Mouse (Mus musculus): ENCODE measurements around the gene Agrp. TPM values are rescaled to one million over a fixed set of nuclear protein-coding genes. Genes with fewer than 3 reads are reported as not detected.
A peak's percentile ranks its signal among the peaks of the same experiment; 100 is the strongest.

Agrp gene
- total and polyA plus RNA-seq, 2 experiments from 2014 or later, result 0.53 TPM; not detected in 1

- H3K4me2 ChIP-seq (ENCODE audit: low read depth, low read length), result no peak overlapping the region
- DNase-seq (ENCODE audit: low spot score) (peak; percentile 61), ATAC-seq (ENCODE audit: insufficient read depth, low read depth) (peak; percentile 42)
- no peaks in the 10 kb centered on the region for H3K9me3 ChIP-seq (replicated peaks; ENCODE audit: control insufficient read depth, low read length)
- peak overlapping the region; percentile 64 for H3K27ac ChIP-seq (ENCODE audit: low read depth)
- TF ChIP-seq CTCF (IDR thresholded peaks at IDR 0.05; ENCODE audit: low read depth), result peak; percentile 84
- no peak for TF ChIP-seq EP300 (IDR thresholded peaks at IDR 0.05; ENCODE audit: low read depth)
- H3K9ac ChIP-seq (replicated peaks; ENCODE audit: low read depth, low read length), result no peak overlapping the region
- whole genome bisulfite sequencing, result 0% methylated on average over 1 of the region's 1 CpGs
- H3K36me3 ChIP-seq (replicated peaks; ENCODE audit: control insufficient read depth, insufficient read depth, low read length), result peaks cover 57% of the 10 kb centered on the region
- H3K4me3 ChIP-seq (ENCODE audit: low read depth, low read length), result no peak overlapping the region
- H3K4me1 ChIP-seq (ENCODE audit: control insufficient read depth, insufficient read depth), result 0 out of 2 replicates have a peak, but pooled peaks cover 9% of the 10 kb centered on the region
- H3K27me3 ChIP-seq (ENCODE audit: control insufficient read depth, insufficient read depth, low read length), result no peaks in the 10 kb centered on the region
Measured at GRCm38 (mm10) chr8:105533892-105534329, 103.3 kb downstream of the Agrp start.

DNA sequence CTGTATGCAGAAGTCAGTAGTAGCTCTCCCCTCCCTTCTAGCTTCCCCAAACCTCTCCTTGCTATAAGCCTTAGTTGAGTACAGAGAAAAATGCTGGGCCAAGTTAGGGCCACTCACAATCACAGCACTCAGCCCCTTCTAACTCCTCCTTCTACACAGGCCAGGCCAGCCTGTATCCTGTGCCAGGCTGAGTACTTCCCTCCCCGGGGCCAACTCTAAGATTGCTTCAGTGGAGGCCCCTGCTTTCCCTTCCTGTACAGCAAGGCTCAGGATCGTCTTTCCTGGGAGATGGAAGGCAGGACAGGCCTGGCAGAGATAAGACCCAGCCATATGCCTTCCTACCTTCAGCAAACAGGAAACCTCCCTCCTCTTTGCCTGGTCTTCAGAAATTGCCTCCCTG is 103.8 kb downstream of the Agrp start:
- ATAC-seq (ENCODE audit: insufficient read depth, low read depth), result peak; percentile 59
- H3K36me3 ChIP-seq (replicated peaks; ENCODE audit: control insufficient read depth, insufficient read depth, low read length), result peaks cover 57% of the 10 kb centered on the region
- no peak overlapping the region for H3K4me3 ChIP-seq (ENCODE audit: low read depth, low read length)
- no peaks in the 10 kb centered on the region for H3K27me3 ChIP-seq (ENCODE audit: control insufficient read depth, insufficient read depth, low read length)
- no peak overlapping the region for H3K9ac ChIP-seq (replicated peaks; ENCODE audit: low read depth, low read length)
- TF ChIP-seq EP300 (IDR thresholded peaks at IDR 0.05; ENCODE audit: low read depth) (no peak), CTCF (IDR thresholded peaks at IDR 0.05; ENCODE audit: low read depth) (no peak)
- peak; percentile 30 for DNase-seq (ENCODE audit: low spot score)
- H3K27ac ChIP-seq (ENCODE audit: low read depth), result peak overlapping the region; percentile 64
- H3K4me1 ChIP-seq (ENCODE audit: control insufficient read depth, insufficient read depth), result 0 out of 2 replicates have a peak, but pooled peaks cover 9% of the 10 kb centered on the region
- no peaks in the 10 kb centered on the region for H3K9me3 ChIP-seq (replicated peaks; ENCODE audit: control insufficient read depth, low read length)
- no peak overlapping the region for H3K4me2 ChIP-seq (ENCODE audit: low read depth, low read length)
- WGBS, result 15% methylated on average over 2 of the region's 2 CpGs

GRCm38 (mm10) chr8:105531774-105532173 is 105.4 kb downstream of the Agrp start:
- 59% methylated on average over 2 of the region's 2 CpGs for WGBS
- no peaks in the 10 kb centered on the region for H3K9me3 ChIP-seq (replicated peaks; ENCODE audit: control insufficient read depth, low read length)
- no peak for TF ChIP-seq EP300 (IDR thresholded peaks at IDR 0.05; ENCODE audit: low read depth)
- peak; percentile 51 for TF ChIP-seq CTCF (IDR thresholded peaks at IDR 0.05; ENCODE audit: low read depth)

DNA sequence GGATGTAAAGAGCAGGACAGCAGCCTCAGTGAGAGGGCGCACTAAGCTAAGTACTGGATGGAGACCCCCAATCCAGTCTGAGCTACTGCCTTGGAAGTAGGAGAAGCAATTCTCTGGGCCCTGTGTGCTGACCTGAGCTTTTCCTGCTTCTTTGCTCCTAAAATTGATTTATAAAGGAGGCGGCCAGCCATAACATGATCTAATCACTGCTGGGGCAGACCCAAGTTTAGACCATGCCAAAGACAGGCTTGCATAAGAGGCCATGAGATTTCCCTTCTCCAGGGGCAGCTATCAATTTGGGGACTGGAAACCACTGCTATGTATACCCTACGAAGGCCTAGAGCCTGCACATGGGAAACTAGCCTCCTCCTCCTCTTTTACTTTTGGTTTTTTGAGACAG is 107.9 kb downstream of the Agrp start:
- ATAC-seq (ENCODE audit: insufficient read depth, low read depth), result no peak
- Histone ChIP-seq H3K27ac (ENCODE audit: low read depth) (no peak overlapping the region), H3K27me3 (ENCODE audit: control insufficient read depth, insufficient read depth, low read length) (no peaks in the 10 kb centered on the region), H3K36me3 (replicated peaks; ENCODE audit: control insufficient read depth, insufficient read depth, low read length) (peaks cover 53% of the 10 kb centered on the region), H3K4me3 (ENCODE audit: low read depth, low read length) (no peak overlapping the region), H3K9me3 (replicated peaks; ENCODE audit: control insufficient read depth, low read length) (no peaks in the 10 kb centered on the region), H3K4me1 (ENCODE audit: control insufficient read depth, insufficient read depth) (0 out of 2 replicates have a peak, but pooled peaks cover 9% of the 10 kb centered on the region), H3K9ac (replicated peaks; ENCODE audit: low read depth, low read length) (no peak overlapping the region), H3K4me2 (ENCODE audit: low read depth, low read length) (no peak overlapping the region)
- WGBS, result 89% methylated on average over 3 of the region's 3 CpGs
- DNase-seq (ENCODE audit: low spot score), result no peak
- TF ChIP-seq CTCF (IDR thresholded peaks at IDR 0.05; ENCODE audit: low read depth), result no peak
- no peak for TF ChIP-seq EP300 (IDR thresholded peaks at IDR 0.05; ENCODE audit: low read depth)

More at GRCm38 (mm10) chr8:105531774-105532173, 105.4 kb downstream of the Agrp start:
- Histone ChIP-seq H3K36me3 (replicated peaks; ENCODE audit: control insufficient read depth, insufficient read depth, low read length) (peaks cover 54% of the 10 kb centered on the region), H3K9ac (replicated peaks; ENCODE audit: low read depth, low read length) (no peak overlapping the region), H3K4me3 (ENCODE audit: low read depth, low read length) (no peak overlapping the region), H3K4me1 (ENCODE audit: control insufficient read depth, insufficient read depth) (0 out of 2 replicates have a peak, but pooled peaks cover 9% of the 10 kb centered on the region), H3K27ac (ENCODE audit: low read depth) (no peak overlapping the region), H3K27me3 (ENCODE audit: control insufficient read depth, insufficient read depth, low read length) (no peaks in the 10 kb centered on the region), H3K4me2 (ENCODE audit: low read depth, low read length) (no peak overlapping the region)
- DNase-seq (ENCODE audit: low spot score) (peak; percentile 40), ATAC-seq (ENCODE audit: insufficient read depth, low read depth) (no peak)

DNA sequence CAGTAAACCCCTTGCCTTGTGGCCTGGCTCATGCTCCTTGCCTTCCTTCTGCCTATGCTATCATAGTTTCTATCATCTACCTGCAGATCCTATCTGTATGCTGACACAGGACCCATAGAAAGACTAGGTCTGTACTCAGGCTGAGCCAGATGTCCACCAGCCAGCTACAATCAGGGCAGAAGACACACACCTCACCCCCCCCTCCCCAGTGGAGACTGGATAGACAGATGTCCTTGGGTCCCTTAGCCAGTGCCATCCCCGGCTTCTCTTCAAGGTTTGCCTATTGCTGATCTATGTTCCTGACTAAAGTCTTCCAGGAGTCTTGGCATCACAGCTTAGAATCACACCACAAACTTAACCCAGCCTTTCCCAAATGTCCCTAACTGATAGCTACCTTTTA is 109.0 kb downstream of the Agrp start:
- H3K4me3 ChIP-seq (ENCODE audit: low read depth, low read length), result no peak overlapping the region
- 0 out of 2 replicates have a peak, but pooled peaks cover 2% of the 10 kb centered on the region for H3K4me1 ChIP-seq (ENCODE audit: control insufficient read depth, insufficient read depth)
- no peak for DNase-seq (ENCODE audit: low spot score)
- TF ChIP-seq CTCF (IDR thresholded peaks at IDR 0.05; ENCODE audit: low read depth), result no peak
- no peak for TF ChIP-seq EP300 (IDR thresholded peaks at IDR 0.05; ENCODE audit: low read depth)
- H3K4me2 ChIP-seq (ENCODE audit: low read depth, low read length), result no peak overlapping the region
- no peaks in the 10 kb centered on the region for H3K9me3 ChIP-seq (replicated peaks; ENCODE audit: control insufficient read depth, low read length)
- 85% methylated on average over 1 of the region's 1 CpGs for WGBS
- peaks cover 64% of the 10 kb centered on the region for H3K36me3 ChIP-seq (replicated peaks; ENCODE audit: control insufficient read depth, insufficient read depth, low read length)
- H3K9ac ChIP-seq (replicated peaks; ENCODE audit: low read depth, low read length), result no peak overlapping the region
- H3K27me3 ChIP-seq (ENCODE audit: control insufficient read depth, insufficient read depth, low read length), result no peaks in the 10 kb centered on the region
- no peak overlapping the region for H3K27ac ChIP-seq (ENCODE audit: low read depth)
- ATAC-seq (ENCODE audit: insufficient read depth, low read depth), result no peak

- H3K4me1 ChIP-seq (ENCODE audit: control insufficient read depth, insufficient read depth), result no peaks in the 10 kb centered on the region
- TF ChIP-seq CTCF (IDR thresholded peaks at IDR 0.05; ENCODE audit: low read depth) (no peak), EP300 (IDR thresholded peaks at IDR 0.05; ENCODE audit: low read depth) (no peak)
- H3K9me3 ChIP-seq (replicated peaks; ENCODE audit: control insufficient read depth, low read length), result no peaks in the 10 kb centered on the region
- no peak; the same call in 1 of the 2 replicates for ATAC-seq (ENCODE audit: insufficient read depth, low read depth)
- no peak overlapping the region for H3K4me2 ChIP-seq (ENCODE audit: low read depth, low read length)
- no peaks in the 10 kb centered on the region for H3K27me3 ChIP-seq (ENCODE audit: control insufficient read depth, insufficient read depth, low read length)
- no peak overlapping the region for H3K9ac ChIP-seq (replicated peaks; ENCODE audit: low read depth, low read length)
- no peak overlapping the region for H3K4me3 ChIP-seq (ENCODE audit: low read depth, low read length)
- peaks cover 74% of the 10 kb centered on the region for H3K36me3 ChIP-seq (replicated peaks; ENCODE audit: control insufficient read depth, insufficient read depth, low read length)
- 74% methylated on average over 2 of the region's 2 CpGs for WGBS
- no peak overlapping the region for H3K27ac ChIP-seq (ENCODE audit: low read depth)
- no peak for DNase-seq (ENCODE audit: low spot score)
Measured at GRCm38 (mm10) chr8:105527110-105527509, 110.1 kb downstream of the Agrp start.

Data from heart, postnatal 0 days (tissue).